Mouse (Mus musculus): ENCODE measurements around the gene Kat14. TPM values are rescaled to one million over a fixed set of nuclear protein-coding genes. Genes with fewer than 3 reads are reported as not detected.
A peak's percentile ranks its signal among the peaks of the same experiment; 100 is the strongest.

Gene Kat14
- polyA plus RNA-seq, 1 experiment from 2014 or later = 36.8 TPM

DNA sequence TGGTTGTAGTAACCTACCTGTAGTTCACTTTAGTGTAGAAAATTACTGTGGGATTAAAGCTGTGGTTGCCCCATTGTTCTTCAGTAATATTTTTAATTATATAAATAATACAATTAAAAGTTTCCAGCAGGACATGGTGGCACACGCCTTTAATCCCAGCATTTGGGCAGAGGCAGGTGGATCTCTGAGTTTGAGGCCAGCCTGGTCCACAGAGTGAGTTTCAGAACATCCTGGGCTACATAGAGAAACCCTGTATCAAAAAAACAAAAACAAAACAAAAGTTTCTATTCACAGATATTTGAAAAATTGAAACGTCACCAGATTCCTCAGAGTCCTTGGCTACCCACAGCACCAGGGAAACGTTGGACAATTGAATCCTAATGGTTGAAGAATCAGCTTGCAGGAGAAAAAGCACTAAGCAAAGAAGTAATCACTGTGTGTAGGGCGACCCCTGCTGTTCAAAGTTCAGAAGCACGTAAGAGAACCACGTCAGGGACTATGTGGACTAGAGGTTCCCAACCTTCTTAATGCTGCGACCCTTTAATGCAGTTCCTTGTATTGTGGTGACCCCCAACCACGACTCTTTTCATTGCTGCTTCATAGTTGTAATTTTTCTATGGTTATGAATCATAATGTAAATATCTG, 83.7 kb downstream of the Kat14 start:
- H3K4me3 ChIP-seq (ENCODE audit: low read depth, low read length) = no peak overlapping the region
- peak; percentile 70; the same call in 1 of the 2 replicates for ATAC-seq (ENCODE audit: low FRiP score)
- no peaks in the 10 kb centered on the region for H3K4me1 ChIP-seq (ENCODE audit: control insufficient read depth, insufficient read depth, low read length)
- H3K9ac ChIP-seq (ENCODE audit: low read length) = no peak overlapping the region
- H3K9me3 ChIP-seq (ENCODE audit: control insufficient read depth, low read length) = no peaks in the 10 kb centered on the region
- H3K27me3 ChIP-seq (ENCODE audit: control insufficient read depth, insufficient read depth, low read length) = no peaks in the 10 kb centered on the region
- no peak overlapping the region for H3K27ac ChIP-seq (ENCODE audit: low read depth, low read length)
- peak; percentile 92 for DNase-seq (ENCODE audit: low spot score, missing footprints)
- H3K4me2 ChIP-seq = no peak overlapping the region
- WGBS = 17% methylated on average over 8 of the region's 8 CpGs
- H3K36me3 ChIP-seq (ENCODE audit: control insufficient read depth, insufficient read depth, low read length) = no peaks in the 10 kb centered on the region

Other genes with a start within 250 kb of the Kat14 start
- gene Mgme1, start 98.3 kb upstream of the Kat14 start, polyA plus RNA-seq (2014; fragmentation: Nextera tagmentation; extraction: Ambion mirVana) = 15.7 and 17.4 TPM in 2 replicates
- 105 and 111 TPM in 2 replicates for gene Snx5, start 98.1 kb upstream of the Kat14 start, polyA plus RNA-seq (2014; fragmentation: Nextera tagmentation; extraction: Ambion mirVana)
- 0.29 TPM in 1 of 2 replicates, not detected in the other for gene Ovol2, start 36.8 kb upstream of the Kat14 start, polyA plus RNA-seq (2014; fragmentation: Nextera tagmentation; extraction: Ambion mirVana)
- gene Pet117, start within 50 bp of the Kat14 start, polyA plus RNA-seq (2014; fragmentation: Nextera tagmentation; extraction: Ambion mirVana) = 1.4 TPM in 1 of 2 replicates, not detected in the other
- 3.0 and 3.4 TPM in 2 replicates for gene Dzank1, start 158.4 kb downstream of the Kat14 start, polyA plus RNA-seq (2014; fragmentation: Nextera tagmentation; extraction: Ambion mirVana)
- gene Polr3f, start 158.7 kb downstream of the Kat14 start, polyA plus RNA-seq (2014; fragmentation: Nextera tagmentation; extraction: Ambion mirVana) = 30.3 and 33.2 TPM in 2 replicates
- 75.9 and 78.0 TPM in 2 replicates for gene Rbbp9, start 181.9 kb downstream of the Kat14 start, polyA plus RNA-seq (2014; fragmentation: Nextera tagmentation; extraction: Ambion mirVana)
- gene Sec23b, start 187.2 kb downstream of the Kat14 start, polyA plus RNA-seq (2014; fragmentation: Nextera tagmentation; extraction: Ambion mirVana) = 123 and 124 TPM in 2 replicates
- 42.7 and 44.5 TPM in 2 replicates for gene Smim26, start 225.1 kb downstream of the Kat14 start, polyA plus RNA-seq (2014; fragmentation: Nextera tagmentation; extraction: Ambion mirVana)
- gene Dtd1, start 230.9 kb downstream of the Kat14 start, polyA plus RNA-seq (2014; fragmentation: Nextera tagmentation; extraction: Ambion mirVana) = 36.4 and 40.1 TPM in 2 replicates